Mouse (Mus musculus) lung, postnatal 0 days (tissue): ENCODE results near the gene 2410015M20Rik.

Experiments
- CTCF ChIP-seq: IDR thresholded peaks from 2 replicates; pipeline ENCODE4 v1.5.1; 2016; ENCODE audit warnings: antibody characterized with exemption, mild to moderate bottlenecking
- EP300 ChIP-seq: IDR thresholded peaks from 2 replicates; pipeline ENCODE4 v1.6.1; 2016; ENCODE audit warnings: antibody characterized with exemption, mild to moderate bottlenecking, control low read depth

DNA sequence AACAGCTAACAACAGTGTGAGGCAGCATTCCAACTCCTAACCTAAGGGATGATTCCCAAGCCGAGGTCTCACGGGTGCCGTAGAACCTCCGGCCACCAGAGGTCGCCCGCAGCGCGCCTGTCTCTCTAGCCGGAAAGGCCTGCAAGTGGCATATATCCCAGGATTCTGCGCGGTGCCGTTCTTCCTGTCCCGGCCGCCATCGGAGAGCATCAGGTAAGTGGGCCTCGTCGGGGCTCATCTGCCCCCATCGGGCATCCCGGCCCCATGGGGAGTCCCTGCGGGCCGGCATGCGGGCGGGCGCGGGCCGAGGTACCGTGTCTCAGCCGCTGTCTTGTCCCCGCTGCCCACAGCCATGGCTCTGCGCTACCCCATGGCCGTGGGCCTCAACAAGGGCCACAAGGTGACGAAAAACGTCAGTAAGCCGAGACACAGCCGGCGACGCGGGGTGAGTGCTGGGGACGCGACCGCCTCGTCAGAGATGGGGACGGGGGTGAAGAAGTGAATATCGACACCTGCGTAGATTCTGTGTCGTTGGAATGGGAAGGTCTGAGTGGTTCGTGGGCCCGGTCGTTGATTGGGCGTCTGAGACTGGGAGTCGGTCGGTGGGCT, 3.8 kb upstream of the 2410015M20Rik start, which contains the start of gene Rpl36:
- TF ChIP-seq CTCF = peak; percentile 98
- TF ChIP-seq EP300 = peak; percentile 29; the same call in 1 of the 2 replicates
